Mouse (Mus musculus) lung, embryonic 14.5 days (tissue): ENCODE measurements around the gene Pds5a. TPM values are rescaled to one million over a fixed set of nuclear protein-coding genes. Genes with fewer than 3 reads are reported as not detected.

ENCODE experiments used
- ATAC-seq: fragments of 200-750 bp; cut with Nextera tagmentation; 2 replicates; pipeline ENCODE4 v1.8.0; 2017; ENCODE audit warnings: mild to moderate bottlenecking, moderate TSS enrichment, moderate library complexity; ENCODE audit not compliant: insufficient read depth
- DNase-seq: peaks from one replicate; pipeline ENCODE4 v3.0.0-alpha.2; 2015
- H3K27ac ChIP-seq: fragments of 300-500 bp; sonication (generic); 2 replicates; pipeline ENCODE4 v1.5.1; 2014; ENCODE audit warnings: low read depth, mild to moderate bottlenecking, moderate library complexity
- H3K27me3 ChIP-seq: fragments of 300-500 bp; sonication (generic); 2 replicates; pipeline ENCODE4 v1.6.1; 2014; ENCODE audit warnings: low read length, control low read depth; ENCODE audit not compliant: insufficient read depth
- H3K36me3 ChIP-seq: fragments of 300-500 bp; sonication (generic); 2 replicates; pipeline ENCODE4 v1.6.1; 2014; ENCODE audit warnings: control low read depth; ENCODE audit not compliant: insufficient read depth
- H3K4me1 ChIP-seq: fragments of 300-500 bp; sonication (generic); 2 replicates; pipeline ENCODE4 v1.6.1; 2014; ENCODE audit warnings: antibody characterized with exemption, control low read depth; ENCODE audit not compliant: insufficient read depth
- H3K4me2 ChIP-seq: fragments of 300-500 bp; sonication (generic); 2 replicates; pipeline ENCODE4 v1.6.1; 2014; ENCODE audit warnings: mild to moderate bottlenecking
- H3K4me3 ChIP-seq: fragments of 300-500 bp; sonication (generic); 2 replicates; pipeline ENCODE4 v1.5.1; 2014; ENCODE audit warnings: low read depth, low read length
- H3K9ac ChIP-seq: fragments of 300-500 bp; sonication (generic); 2 replicates; pipeline ENCODE4 v1.6.1; 2014
- H3K9me3 ChIP-seq: fragments of 300-500 bp; sonication (generic); 2 replicates; pipeline ENCODE4 v1.6.1; 2016; ENCODE audit warnings: low read depth, low read length, control low read depth
- CTCF ChIP-seq: IDR thresholded peaks from 2 replicates; pipeline ENCODE4 v1.5.1; 2016; ENCODE audit warnings: antibody characterized with exemption, low read depth
- WGBS: fragments of 180-500 bp; shearing (Covaris S2); extraction: QIAGEN DNeasy Blood & Tissue Kit; methylation state at CpG from one replicate; pipeline ENCODE4 v1.1.7; 2014; 5-methylcytosine and 5-hydroxymethylcytosine counted together
- polyA plus RNA-seq: library from polyadenylated mRNA; unstranded; fragments of >200 nt; fragmentation: Nextera tagmentation; extraction: Ambion mirVana; gene quantifications from 2 replicates; pipeline ENCODE4 v1.2.1, GENCODE M21; 2014

The Pds5a gene
- polyA plus RNA-seq, 1 experiment from 2014 or later = 113 TPM

GRCm38 (mm10) chr5:65574876-65575275, 123.2 kb downstream of the Pds5a start:
- Histone ChIP-seq H3K36me3 (peaks cover 40% of the 10 kb centered on the region), H3K27ac (no peak overlapping the region), H3K9me3 (no peaks in the 10 kb centered on the region), H3K4me1 (no peaks in the 10 kb centered on the region), H3K4me2 (no peak overlapping the region), H3K27me3 (no peaks in the 10 kb centered on the region), H3K9ac (no peak overlapping the region), H3K4me3 (no peak overlapping the region)
- DNase-seq = no peak
- ATAC-seq = no peak
- TF ChIP-seq CTCF = no peak
- WGBS = 80% methylated on average over 2 of the region's 2 CpGs

- no peak for TF ChIP-seq CTCF
- DNase-seq = no peak
- 80% methylated on average over 2 of the region's 2 CpGs for WGBS
- no peak overlapping the region for H3K4me2 ChIP-seq
- no peak overlapping the region for H3K9ac ChIP-seq
- H3K27me3 ChIP-seq = no peaks in the 10 kb centered on the region
- no peaks in the 10 kb centered on the region for H3K4me1 ChIP-seq
- no peaks in the 10 kb centered on the region for H3K9me3 ChIP-seq
- H3K4me3 ChIP-seq = no peak overlapping the region
- ATAC-seq = no peak
- H3K36me3 ChIP-seq = peaks cover 14% of the 10 kb centered on the region
- no peak overlapping the region for H3K27ac ChIP-seq
Measured at GRCm38 (mm10) chr5:65565486-65565885, 132.6 kb downstream of the Pds5a start.

- no peaks in the 10 kb centered on the region for H3K4me1 ChIP-seq
- ATAC-seq = no peak
- no peaks in the 10 kb centered on the region for H3K27me3 ChIP-seq
- H3K9ac ChIP-seq = no peak overlapping the region
- 0 out of 2 replicates have a peak, but pooled peaks cover 2% of the 10 kb centered on the region for H3K36me3 ChIP-seq
- DNase-seq = no peak
- no peak overlapping the region for H3K27ac ChIP-seq
- no peak for TF ChIP-seq CTCF
- H3K9me3 ChIP-seq = no peaks in the 10 kb centered on the region
- no peak overlapping the region for H3K4me2 ChIP-seq
- WGBS = 43% methylated on average over 20 of the region's 20 CpGs
- no peak overlapping the region for H3K4me3 ChIP-seq
Measured at GRCm38 (mm10) chr5:65561125-65561893, 136.8 kb downstream of the Pds5a start.

GRCm38 (mm10) chr5:65557109-65557508, 141.0 kb downstream of the Pds5a start:
- no peak for DNase-seq

More at GRCm38 (mm10) chr5:65557109-65557508, 141.0 kb downstream of the Pds5a start:
- Histone ChIP-seq H3K4me1 (no peaks in the 10 kb centered on the region), H3K36me3 (no peaks in the 10 kb centered on the region), H3K4me2 (no peak overlapping the region), H3K9me3 (no peaks in the 10 kb centered on the region), H3K27me3 (no peaks in the 10 kb centered on the region), H3K27ac (no peak overlapping the region), H3K4me3 (no peak overlapping the region), H3K9ac (no peak overlapping the region)
- ATAC-seq = no peak
- no peak for TF ChIP-seq CTCF

Other genes starting within 250 kb of the Pds5a start
- gene Gm43552, start 205.4 kb downstream of the Pds5a start, polyA plus RNA-seq = not detected in 2 replicates
- 83.0 and 91.2 TPM in 2 replicates for gene Smim14, start 161.1 kb downstream of the Pds5a start, polyA plus RNA-seq
- gene Ube2k, start 161.0 kb downstream of the Pds5a start, polyA plus RNA-seq = 132 TPM in 2 replicates
- gene N4bp2, start 65.2 kb upstream of the Pds5a start, polyA plus RNA-seq = 33.0 and 33.2 TPM in 2 replicates
- 0.57 and 0.76 TPM in 2 replicates for gene Rhoh, start 162.9 kb upstream of the Pds5a start, polyA plus RNA-seq
- not detected in 2 replicates for gene Chrna9, start 236.6 kb upstream of the Pds5a start, polyA plus RNA-seq